Mouse (Mus musculus): ENCODE measurements around the gene Vps9d1. TPM values are rescaled to one million over a fixed set of nuclear protein-coding genes. Genes with fewer than 3 reads are reported as not detected.
A peak's percentile ranks its signal among the peaks of the same experiment; 100 is the strongest.
"Not testable (repeated sequence)": the region's sequence is repeated elsewhere in the genome, so short reads cannot be mapped to it uniquely, and the experiment has no call there.

The Vps9d1 gene
- total and polyA plus RNA-seq, 2 experiments: 5.6 to 48.8 TPM

DNA sequence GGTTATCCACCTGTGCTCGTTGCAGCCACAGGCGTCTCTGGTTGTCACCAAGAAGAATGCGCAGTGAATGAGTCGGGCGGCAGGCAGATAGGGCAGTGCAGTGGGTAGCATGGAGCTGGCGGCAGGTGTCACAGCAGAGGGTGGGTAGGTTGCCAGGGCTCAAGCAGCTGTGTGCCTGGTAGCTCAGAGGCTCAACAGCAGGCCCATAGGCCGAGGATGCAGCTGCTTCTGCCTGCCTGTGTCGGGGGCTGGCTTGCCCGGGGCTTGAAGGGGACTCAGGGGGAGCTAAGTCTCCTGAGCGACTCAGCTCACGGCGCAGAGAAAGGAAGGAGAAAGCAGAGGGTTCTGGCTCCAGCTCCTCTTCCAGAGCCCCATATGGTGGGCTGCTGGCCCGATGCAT, 20.8 kb downstream of the Vps9d1 start:
- Histone ChIP-seq H3K36me3 (ENCODE audit: control insufficient read depth, insufficient read depth, low read length) (no peaks in the 10 kb centered on the region), H3K27me3 (ENCODE audit: control insufficient read depth, insufficient read depth, low read length) (no peaks in the 10 kb centered on the region), H3K4me1 (ENCODE audit: control insufficient read depth, insufficient read depth, low read length) (peaks cover 17% of the 10 kb centered on the region), H3K27ac (replicated peaks; ENCODE audit: insufficient read depth, low read depth, low read length) (no peak overlapping the region), H3K9ac (ENCODE audit: low read depth, low read length) (no peak overlapping the region), H3K4me3 (ENCODE audit: insufficient read depth, low read depth, low read length) (no peak overlapping the region), H3K79me2 (ENCODE audit: control insufficient read depth, insufficient read depth, low read length) (peaks cover 5% of the 10 kb centered on the region; the same call in 1 of the 2 replicates)
- DNase-seq (ENCODE audit: extremely low read depth, low read depth, low spot score): no peak
- 76% methylated on average over 13 of the region's 13 CpGs for WGBS
- no peak for TF ChIP-seq POLR2A (IDR thresholded peaks at IDR 0.05; ENCODE audit: extremely low read depth, insufficient read depth, low read length)
- no peak for TF ChIP-seq CTCF (IDR thresholded peaks at IDR 0.05; ENCODE audit: low read depth, low read length)

- no peaks in the 10 kb centered on the region for H3K27me3 ChIP-seq (ENCODE audit: control insufficient read depth, insufficient read depth, low read length)
- no peak overlapping the region for H3K27ac ChIP-seq (replicated peaks; ENCODE audit: insufficient read depth, low read depth, low read length)
- peaks cover 5% of the 10 kb centered on the region; the same call in 1 of the 2 replicates for H3K79me2 ChIP-seq (ENCODE audit: control insufficient read depth, insufficient read depth, low read length)
- 45% methylated on average over 7 of the region's 7 CpGs for WGBS
- no peak for TF ChIP-seq POLR2A (IDR thresholded peaks at IDR 0.05; ENCODE audit: extremely low read depth, insufficient read depth, low read length)
- no peak for TF ChIP-seq CTCF (IDR thresholded peaks at IDR 0.05; ENCODE audit: low read depth, low read length)
- no peak overlapping the region for H3K9ac ChIP-seq (ENCODE audit: low read depth, low read length)
- peak; percentile 19 for DNase-seq (ENCODE audit: extremely low read depth, low read depth, low spot score)
- no peak overlapping the region for H3K4me3 ChIP-seq (ENCODE audit: insufficient read depth, low read depth, low read length)
- peaks cover 17% of the 10 kb centered on the region for H3K4me1 ChIP-seq (ENCODE audit: control insufficient read depth, insufficient read depth, low read length)
- no peaks in the 10 kb centered on the region for H3K36me3 ChIP-seq (ENCODE audit: control insufficient read depth, insufficient read depth, low read length)
Observed at GRCm38 (mm10) chr8:123232553-123232952, 21.6 kb downstream of the Vps9d1 start.

- no peak overlapping the region for H3K4me3 ChIP-seq (ENCODE audit: insufficient read depth, low read depth, low read length)
- peaks cover 14% of the 10 kb centered on the region for H3K4me1 ChIP-seq (ENCODE audit: control insufficient read depth, insufficient read depth, low read length)
- 39% methylated on average over 5 of the region's 5 CpGs for WGBS
- peak; percentile 24 for DNase-seq (ENCODE audit: extremely low read depth, low read depth, low spot score)
- no peaks in the 10 kb centered on the region for H3K36me3 ChIP-seq (ENCODE audit: control insufficient read depth, insufficient read depth, low read length)
- H3K79me2 ChIP-seq (ENCODE audit: control insufficient read depth, insufficient read depth, low read length): peaks cover 5% of the 10 kb centered on the region; the same call in 1 of the 2 replicates
- TF ChIP-seq CTCF (IDR thresholded peaks at IDR 0.05; ENCODE audit: low read depth, low read length): peak; percentile 28
- TF ChIP-seq POLR2A (IDR thresholded peaks at IDR 0.05; ENCODE audit: extremely low read depth, insufficient read depth, low read length): no peak
- no peak overlapping the region for H3K27ac ChIP-seq (replicated peaks; ENCODE audit: insufficient read depth, low read depth, low read length)
- no peak overlapping the region for H3K9ac ChIP-seq (ENCODE audit: low read depth, low read length)
- H3K27me3 ChIP-seq (ENCODE audit: control insufficient read depth, insufficient read depth, low read length): no peaks in the 10 kb centered on the region
Observed at GRCm38 (mm10) chr8:123231742-123232141, 22.4 kb downstream of the Vps9d1 start.

DNA sequence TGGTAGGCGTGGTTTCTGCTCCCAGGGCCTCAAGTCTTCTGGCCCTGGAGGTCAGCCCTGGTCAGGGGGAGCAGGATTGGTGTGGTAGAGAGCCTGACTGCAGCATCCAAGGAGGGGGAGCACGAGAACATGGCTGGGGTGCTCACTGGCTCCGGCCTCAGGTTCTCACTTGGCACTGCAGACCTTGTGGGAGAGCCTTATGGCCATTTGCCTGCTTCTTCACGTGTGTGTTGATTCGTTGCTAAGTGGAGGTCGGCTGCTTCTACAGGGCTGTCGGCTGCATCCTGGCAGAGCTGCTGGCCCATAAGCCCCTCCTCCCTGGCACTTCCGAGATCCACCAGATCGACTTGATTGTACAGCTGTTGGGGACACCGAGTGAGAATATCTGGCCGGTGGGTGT, 23.8 kb downstream of the Vps9d1 start:
- H3K9ac ChIP-seq (ENCODE audit: low read depth, low read length); DNase-seq (ENCODE audit: extremely low read depth, low read depth, low spot score); H3K27me3 ChIP-seq (ENCODE audit: control insufficient read depth, insufficient read depth, low read length); H3K36me3 ChIP-seq (ENCODE audit: control insufficient read depth, insufficient read depth, low read length); H3K27ac ChIP-seq (replicated peaks; ENCODE audit: insufficient read depth, low read depth, low read length); H3K4me3 ChIP-seq (ENCODE audit: insufficient read depth, low read depth, low read length); H3K79me2 ChIP-seq (ENCODE audit: control insufficient read depth, insufficient read depth, low read length): not testable (repeated sequence)
- H3K4me1 ChIP-seq (ENCODE audit: control insufficient read depth, insufficient read depth, low read length): peaks cover 13% of the 10 kb centered on the region
- 77% methylated on average over 11 of the region's 11 CpGs for WGBS

DNA sequence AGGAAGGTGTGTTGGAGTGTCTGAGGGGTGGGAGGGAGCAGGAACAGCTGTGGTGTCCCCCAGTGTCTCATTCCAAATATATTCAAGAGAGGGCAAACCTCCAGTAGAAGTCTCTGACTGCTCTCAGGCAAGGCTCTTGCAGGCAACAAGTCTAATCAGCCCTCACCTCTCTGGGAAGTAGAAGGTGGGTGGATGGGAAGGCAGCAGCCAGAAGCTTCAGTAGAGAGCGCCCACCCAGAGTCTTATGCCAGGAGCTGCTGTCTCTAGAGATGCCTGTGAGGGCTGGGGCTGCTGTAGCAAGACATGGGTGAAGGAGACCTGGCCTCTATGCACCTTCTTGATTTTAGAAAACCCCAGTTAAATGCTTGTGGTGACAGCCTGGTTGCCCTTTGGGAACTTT, 25.7 kb downstream of the Vps9d1 start:
- no peak overlapping the region for H3K4me3 ChIP-seq (ENCODE audit: insufficient read depth, low read depth, low read length)
- no peak overlapping the region for H3K9ac ChIP-seq (ENCODE audit: low read depth, low read length)
- 95% methylated on average over 1 of the region's 1 CpGs for WGBS
- no peak overlapping the region for H3K27ac ChIP-seq (replicated peaks; ENCODE audit: insufficient read depth, low read depth, low read length)
- no peaks in the 10 kb centered on the region for H3K27me3 ChIP-seq (ENCODE audit: control insufficient read depth, insufficient read depth, low read length)
- H3K36me3 ChIP-seq (ENCODE audit: control insufficient read depth, insufficient read depth, low read length): no peaks in the 10 kb centered on the region
- TF ChIP-seq CTCF (IDR thresholded peaks at IDR 0.05; ENCODE audit: low read depth, low read length): no peak
- no peak for TF ChIP-seq POLR2A (IDR thresholded peaks at IDR 0.05; ENCODE audit: extremely low read depth, insufficient read depth, low read length)
- H3K4me1 ChIP-seq (ENCODE audit: control insufficient read depth, insufficient read depth, low read length): peaks cover 5% of the 10 kb centered on the region
- H3K79me2 ChIP-seq (ENCODE audit: control insufficient read depth, insufficient read depth, low read length): no peaks in the 10 kb centered on the region; the same call in 1 of the 2 replicates
- no peak for DNase-seq (ENCODE audit: extremely low read depth, low read depth, low spot score)

- Histone ChIP-seq H3K9ac (ENCODE audit: low read depth, low read length) (peak within 1 kb of the TSS; percentile 88), H3K4me3 (ENCODE audit: insufficient read depth, low read depth, low read length) (peak within 1 kb of the TSS; percentile 84), H3K36me3 (ENCODE audit: control insufficient read depth, insufficient read depth, low read length) (no peaks in the 10 kb centered on the region), H3K4me1 (ENCODE audit: control insufficient read depth, insufficient read depth, low read length) (peaks cover 3% of the 10 kb centered on the region), H3K27ac (replicated peaks; ENCODE audit: insufficient read depth, low read depth, low read length) (peak within 1 kb of the TSS; percentile 79), H3K27me3 (ENCODE audit: control insufficient read depth, insufficient read depth, low read length) (no peaks in the 10 kb centered on the region), H3K79me2 (ENCODE audit: control insufficient read depth, insufficient read depth, low read length) (no peaks in the 10 kb centered on the region; the same call in 1 of the 2 replicates)
- TF ChIP-seq POLR2A (IDR thresholded peaks at IDR 0.05; ENCODE audit: extremely low read depth, insufficient read depth, low read length) (peak; percentile 77), CTCF (IDR thresholded peaks at IDR 0.05; ENCODE audit: low read depth, low read length) (no peak)
- DNase-seq (ENCODE audit: extremely low read depth, low read depth, low spot score): peak; percentile 86
- 2% methylated on average over 59 of the region's 59 CpGs for WGBS
Observed at GRCm38 (mm10) chr8:123224278-123225266, 29.6 kb downstream of the Vps9d1 start, which contains the start of gene Cdk10. TSS of gene Cdk10 (plus strand) at chr8:123224842.
